Mouse (Mus musculus) intestine, embryonic 16.5 days (tissue): ENCODE results near the gene Knop1. TPM values are rescaled to one million over a fixed set of nuclear protein-coding genes. Genes with fewer than 3 reads are reported as not detected.

ENCODE experiments used
- ATAC-seq: fragments of 200-750 bp; cut with Nextera tagmentation; 2 replicates; pipeline ENCODE4 v1.8.0; 2017; ENCODE audit warnings: moderate TSS enrichment, moderate library complexity
- H3K27ac ChIP-seq: fragments of 300-500 bp; sonication (generic); 2 replicates; pipeline ENCODE4 v1.5.1; 2014; ENCODE audit warnings: mild to moderate bottlenecking, low read length
- H3K27me3 ChIP-seq: fragments of 300-500 bp; sonication (generic); replicated peaks from 2 replicates; pipeline ENCODE4 v1.6.1; 2014; ENCODE audit warnings: low read length, control low read depth, mixed read lengths; ENCODE audit not compliant: control insufficient read depth, insufficient read depth
- H3K36me3 ChIP-seq: fragments of 300-500 bp; sonication (generic); 2 replicates; pipeline ENCODE4 v1.6.1; 2014; ENCODE audit warnings: low read length, control low read depth; ENCODE audit not compliant: control insufficient read depth, insufficient read depth
- H3K4me1 ChIP-seq: fragments of 300-500 bp; sonication (generic); 2 replicates; pipeline ENCODE4 v1.6.1; 2014; ENCODE audit warnings: low read length, control low read depth, mixed read lengths; ENCODE audit not compliant: control insufficient read depth, insufficient read depth
- H3K4me2 ChIP-seq: fragments of 300-500 bp; sonication (generic); 2 replicates; pipeline ENCODE4 v1.6.1; 2014; ENCODE audit warnings: low read depth, low read length, control low read depth
- H3K4me3 ChIP-seq: fragments of 300-500 bp; sonication (generic); 2 replicates; pipeline ENCODE4 v1.5.1; 2014; ENCODE audit warnings: mild to moderate bottlenecking, low read length
- H3K9ac ChIP-seq: fragments of 300-500 bp; sonication (generic); 2 replicates; pipeline ENCODE4 v1.6.1; 2014; ENCODE audit warnings: low read depth, low read length
- H3K9me3 ChIP-seq: fragments of 300-500 bp; sonication (generic); 2 replicates; pipeline ENCODE4 v1.6.1; 2016; ENCODE audit warnings: low read length, control low read depth; ENCODE audit not compliant: control insufficient read depth
- WGBS: fragments of 180-500 bp; shearing (Covaris S2); extraction: QIAGEN DNeasy Blood & Tissue Kit; methylation state at CpG from one replicate; pipeline ENCODE4 v1.1.7; 2014; 5-methylcytosine and 5-hydroxymethylcytosine counted together
- polyA plus RNA-seq: library from polyadenylated mRNA; unstranded; fragments of >200 nt; fragmentation: Nextera tagmentation; extraction: Ambion mirVana; gene quantifications from 2 replicates; pipeline ENCODE4 v1.2.1, GENCODE M21; 2015

Gene Knop1
- polyA plus RNA-seq, 1 experiment from 2014 or later, result 77.7 TPM

GRCm38 (mm10) chr7:118850676-118851290, 5.3 kb downstream of the Knop1 start:
- Histone ChIP-seq H3K27ac (peak overlapping the region; percentile 57; the same call in 1 of the 2 replicates), H3K9ac (peak overlapping the region; percentile 15; the same call in 1 of the 2 replicates), H3K4me3 (no peak overlapping the region), H3K36me3 (peaks cover 20% of the 10 kb centered on the region; the same call in 1 of the 2 replicates), H3K27me3 (no peaks in the 10 kb centered on the region), H3K4me1 (peaks cover 22% of the 10 kb centered on the region), H3K9me3 (no peaks in the 10 kb centered on the region), H3K4me2 (no peak overlapping the region)
- ATAC-seq, result no peak
- 75% methylated on average over 9 of the region's 9 CpGs for WGBS

- Histone ChIP-seq H3K4me3 (no peak overlapping the region), H3K9ac (peak overlapping the region; percentile 49)
- ATAC-seq, result peak; percentile 57
Observed at GRCm38 (mm10) chr7:118849543-118850250, 6.4 kb downstream of the Knop1 start.

GRCm38 (mm10) chr7:118848796-118849195, 7.3 kb downstream of the Knop1 start:
- 59% methylated on average over 10 of the region's 10 CpGs for WGBS
- peak; percentile 84 for ATAC-seq

More at GRCm38 (mm10) chr7:118849543-118850250, 6.4 kb downstream of the Knop1 start:
- 56% methylated on average over 5 of the region's 5 CpGs for WGBS
- Histone ChIP-seq H3K27me3 (no peaks in the 10 kb centered on the region), H3K9me3 (no peaks in the 10 kb centered on the region), H3K36me3 (peaks cover 23% of the 10 kb centered on the region; the same call in 1 of the 2 replicates), H3K4me1 (peaks cover 22% of the 10 kb centered on the region), H3K4me2 (peak overlapping the region; percentile 19; the same call in 1 of the 2 replicates), H3K27ac (peak overlapping the region; percentile 83)

GRCm38 (mm10) chr7:118846329-118846728, 9.7 kb downstream of the Knop1 start:
- Histone ChIP-seq H3K27ac (no peak overlapping the region), H3K4me2 (no peak overlapping the region), H3K4me3 (no peak overlapping the region), H3K9me3 (no peaks in the 10 kb centered on the region), H3K36me3 (peaks cover 26% of the 10 kb centered on the region; the same call in 1 of the 2 replicates), H3K4me1 (peaks cover 20% of the 10 kb centered on the region), H3K27me3 (no peaks in the 10 kb centered on the region), H3K9ac (no peak overlapping the region)
- no peak for ATAC-seq
- WGBS, result 90% methylated on average over 4 of the region's 4 CpGs

More at GRCm38 (mm10) chr7:118848796-118849195, 7.3 kb downstream of the Knop1 start:
- no peaks in the 10 kb centered on the region for H3K27me3 ChIP-seq
- H3K4me3 ChIP-seq, result no peak overlapping the region
- peak overlapping the region; percentile 83 for H3K27ac ChIP-seq
- peaks cover 20% of the 10 kb centered on the region for H3K4me1 ChIP-seq
- peaks cover 26% of the 10 kb centered on the region; the same call in 1 of the 2 replicates for H3K36me3 ChIP-seq
- peak overlapping the region; percentile 49; the same call in 1 of the 2 replicates for H3K9ac ChIP-seq
- no peaks in the 10 kb centered on the region for H3K9me3 ChIP-seq
- peak overlapping the region; percentile 19; the same call in 1 of the 2 replicates for H3K4me2 ChIP-seq

GRCm38 (mm10) chr7:118845141-118845540, 10.9 kb downstream of the Knop1 start:
- no peak overlapping the region for H3K9ac ChIP-seq
- peaks cover 15% of the 10 kb centered on the region for H3K4me1 ChIP-seq
- 63% methylated on average over 5 of the region's 5 CpGs for WGBS
- no peaks in the 10 kb centered on the region for H3K27me3 ChIP-seq
- peaks cover 23% of the 10 kb centered on the region; the same call in 1 of the 2 replicates for H3K36me3 ChIP-seq
- no peak for ATAC-seq
- H3K9me3 ChIP-seq, result no peaks in the 10 kb centered on the region
- no peak overlapping the region for H3K4me2 ChIP-seq
- H3K27ac ChIP-seq, result no peak overlapping the region
- H3K4me3 ChIP-seq, result no peak overlapping the region

- no peaks in the 10 kb centered on the region for H3K4me1 ChIP-seq
- no peak overlapping the region for H3K4me3 ChIP-seq
- no peaks in the 10 kb centered on the region for H3K27me3 ChIP-seq
- no peak overlapping the region for H3K27ac ChIP-seq
- H3K9ac ChIP-seq, result no peak overlapping the region
- 0 out of 2 replicates have a peak, but pooled peaks cover 2% of the 10 kb centered on the region for H3K9me3 ChIP-seq
- no peak overlapping the region for H3K4me2 ChIP-seq
- no peak for ATAC-seq
- 69% methylated on average over 4 of the region's 4 CpGs for WGBS
- H3K36me3 ChIP-seq, result peaks cover 32% of the 10 kb centered on the region; the same call in 1 of the 2 replicates
Observed at GRCm38 (mm10) chr7:118842938-118843337, 13.1 kb downstream of the Knop1 start.

- H3K4me2 ChIP-seq, result no peak overlapping the region
- no peak overlapping the region for H3K9ac ChIP-seq
- no peaks in the 10 kb centered on the region for H3K4me1 ChIP-seq
- H3K27ac ChIP-seq, result no peak overlapping the region
- H3K27me3 ChIP-seq, result no peaks in the 10 kb centered on the region
- ATAC-seq, result no peak
- H3K9me3 ChIP-seq, result 0 out of 2 replicates have a peak, but pooled peaks cover 2% of the 10 kb centered on the region
- WGBS, result 39% methylated on average over 1 of the region's 1 CpGs
- H3K4me3 ChIP-seq, result no peak overlapping the region
- H3K36me3 ChIP-seq, result peaks cover 33% of the 10 kb centered on the region
Observed at GRCm38 (mm10) chr7:118841796-118842195, 14.3 kb downstream of the Knop1 start.

GRCm38 (mm10) chr7:118841030-118841745, 14.9 kb downstream of the Knop1 start:
- H3K27me3 ChIP-seq, result no peaks in the 10 kb centered on the region
- peaks cover 29% of the 10 kb centered on the region for H3K36me3 ChIP-seq
- H3K9me3 ChIP-seq, result 0 out of 2 replicates have a peak, but pooled peaks cover 2% of the 10 kb centered on the region
- no peak overlapping the region for H3K4me2 ChIP-seq
- no peaks in the 10 kb centered on the region for H3K4me1 ChIP-seq
- no peak for ATAC-seq
- H3K27ac ChIP-seq, result no peak overlapping the region
- no peak overlapping the region for H3K4me3 ChIP-seq
- WGBS, result 49% methylated on average over 8 of the region's 8 CpGs
- H3K9ac ChIP-seq, result no peak overlapping the region

- Histone ChIP-seq H3K36me3 (peaks cover 21% of the 10 kb centered on the region), H3K27ac (no peak overlapping the region), H3K4me1 (no peaks in the 10 kb centered on the region), H3K4me2 (no peak overlapping the region), H3K9ac (no peak overlapping the region), H3K4me3 (no peak overlapping the region), H3K9me3 (0 out of 2 replicates have a peak, but pooled peaks cover 2% of the 10 kb centered on the region), H3K27me3 (no peaks in the 10 kb centered on the region)
- ATAC-seq, result no peak
- WGBS, result 84% methylated on average over 5 of the region's 5 CpGs
Observed at GRCm38 (mm10) chr7:118837901-118838300, 18.2 kb downstream of the Knop1 start.
